Mouse (Mus musculus) forebrain, embryonic 14.5 days (tissue): ENCODE measurements at regions not wholly inside any gene's neighbourhood (a gene's known extent, or its start where the extent isn't known, plus 50 kb on each side); places are given as distances from the start of the nearest gene placed in this dataset.
"Not testable (repeated sequence)": the region's sequence is repeated elsewhere in the genome, so short reads cannot be mapped to it uniquely, and the experiment has no call there.

ENCODE experiments used
- ATAC-seq: fragments of 200-750 bp; cut with Nextera tagmentation; 2 replicates; pipeline ENCODE4 v1.8.0; 2017; ENCODE audit warnings: mild to moderate bottlenecking, moderate library complexity
- DNase-seq: peaks from one replicate; pipeline ENCODE4 v3.0.0-alpha.2; 2015; ENCODE audit warnings: low spot score
- H3K27ac ChIP-seq: fragments of 300-500 bp; sonication (generic); 2 replicates; pipeline ENCODE4 v1.5.1; 2014; ENCODE audit warnings: low read depth, mild to moderate bottlenecking, control low read depth, low read length, moderate library complexity
- H3K27me3 ChIP-seq: fragments of 300-500 bp; sonication (generic); replicated peaks from 2 replicates; pipeline ENCODE4 v1.6.1; 2014; ENCODE audit warnings: low read length, control low read depth, mixed read lengths; ENCODE audit not compliant: control insufficient read depth, insufficient read depth
- H3K36me3 ChIP-seq: fragments of 300-500 bp; sonication (generic); 2 replicates; pipeline ENCODE4 v1.6.1; 2014; ENCODE audit warnings: low read length, control low read depth; ENCODE audit not compliant: control insufficient read depth, insufficient read depth
- H3K4me1 ChIP-seq: fragments of 300-500 bp; sonication (generic); 2 replicates; pipeline ENCODE4 v1.6.1; 2014; ENCODE audit warnings: antibody characterized with exemption, low read length, control low read depth; ENCODE audit not compliant: control insufficient read depth, insufficient read depth
- H3K4me2 ChIP-seq: fragments of 300-500 bp; sonication (generic); 2 replicates; pipeline ENCODE4 v1.6.1; 2014; ENCODE audit warnings: mild to moderate bottlenecking, control low read depth, low read length
- H3K4me3 ChIP-seq: fragments of 300-500 bp; sonication (generic); 2 replicates; pipeline ENCODE4 v1.5.1; 2014; ENCODE audit warnings: low read depth, low read length, control low read depth
- H3K9ac ChIP-seq: fragments of 300-500 bp; sonication (generic); 2 replicates; pipeline ENCODE4 v1.6.1; 2014; ENCODE audit warnings: mild to moderate bottlenecking, low read length, control low read depth, moderate library complexity
- H3K9me3 ChIP-seq: fragments of 300-500 bp; sonication (generic); replicated peaks from 2 replicates; pipeline ENCODE4 v1.6.1; 2016; ENCODE audit warnings: low read length, control low read depth, mixed read lengths; ENCODE audit not compliant: control insufficient read depth
- WGBS: fragments of 180-500 bp; shearing (Covaris S2); extraction: QIAGEN DNeasy Blood & Tissue Kit; methylation state at CpG from one replicate; pipeline ENCODE4 v1.1.7; 2014; 5-methylcytosine and 5-hydroxymethylcytosine counted together

- not testable (repeated sequence) for ATAC-seq, H3K4me3 ChIP-seq, H3K27me3 ChIP-seq, H3K9ac ChIP-seq, H3K4me2 ChIP-seq, H3K36me3 ChIP-seq, H3K27ac ChIP-seq, H3K9me3 ChIP-seq
- peaks cover 29% of the 10 kb centered on the region for H3K4me1 ChIP-seq
- 63% methylated on average over 1 of the region's 1 CpGs for WGBS
- DNase-seq, result peak; percentile 47
Observed at GRCm38 (mm10) chr17:13654606-13655005, 105.7 kb upstream of the Afdn start.

- no peak overlapping the region for H3K9ac ChIP-seq
- no peaks in the 10 kb centered on the region for H3K27me3 ChIP-seq
- ATAC-seq (0 out of 2 replicates have a peak, but pooled peaks have one; percentile 15), DNase-seq (no peak)
- peaks cover 29% of the 10 kb centered on the region for H3K4me1 ChIP-seq
- no peaks in the 10 kb centered on the region for H3K36me3 ChIP-seq
- peak overlapping the region; percentile 83; the same call in 1 of the 2 replicates for H3K27ac ChIP-seq
- H3K4me3 ChIP-seq, result no peak overlapping the region
- H3K4me2 ChIP-seq, result peak overlapping the region; percentile 32
- WGBS, result 19% methylated on average over 3 of the region's 3 CpGs
- H3K9me3 ChIP-seq, result no peaks in the 10 kb centered on the region
Observed at GRCm38 (mm10) chr17:13656065-13656464, 104.3 kb upstream of the Afdn start.

- Histone ChIP-seq H3K27ac (peak overlapping the region; percentile 83), H3K9me3 (no peaks in the 10 kb centered on the region), H3K9ac (peak overlapping the region; percentile 38; the same call in 1 of the 2 replicates), H3K4me3 (no peak overlapping the region), H3K27me3 (no peaks in the 10 kb centered on the region), H3K36me3 (no peaks in the 10 kb centered on the region), H3K4me2 (peak overlapping the region; percentile 32), H3K4me1 (peaks cover 29% of the 10 kb centered on the region)
- DNase-seq (peak; percentile 66), ATAC-seq (peak; percentile 57)
- WGBS, result 2% methylated on average over 11 of the region's 15 CpGs
Observed at GRCm38 (mm10) chr17:13656485-13657181, 103.7 kb upstream of the Afdn start.

- Histone ChIP-seq H3K4me2 (peak overlapping the region; percentile 32), H3K4me3 (no peak overlapping the region), H3K27ac (peak overlapping the region; percentile 83), H3K4me1 (peaks cover 29% of the 10 kb centered on the region), H3K9ac (peak overlapping the region; percentile 38; the same call in 1 of the 2 replicates), H3K36me3 (no peaks in the 10 kb centered on the region), H3K9me3 (no peaks in the 10 kb centered on the region), H3K27me3 (no peaks in the 10 kb centered on the region)
- no peak for ATAC-seq
- DNase-seq, result no peak
- 30% methylated on average over 10 of the region's 10 CpGs for WGBS
Observed at GRCm38 (mm10) chr17:13657182-13657562, 103.2 kb upstream of the Afdn start.

GRCm38 (mm10) chr17:13657656-13658292 is 102.6 kb upstream of the Afdn start:
- Histone ChIP-seq H3K36me3 (no peaks in the 10 kb centered on the region), H3K27me3 (no peaks in the 10 kb centered on the region), H3K4me3 (no peak overlapping the region), H3K4me1 (peaks cover 29% of the 10 kb centered on the region), H3K4me2 (no peak overlapping the region), H3K9me3 (no peaks in the 10 kb centered on the region), H3K9ac (no peak overlapping the region; the same call in 1 of the 2 replicates), H3K27ac (peak overlapping the region; percentile 83)
- 12% methylated on average over 9 of the region's 9 CpGs for WGBS
- ATAC-seq (peak; percentile 69), DNase-seq (peak; percentile 72)

GRCm38 (mm10) chr17:13658321-13658978 is 101.9 kb upstream of the Afdn start:
- WGBS, result 23% methylated on average over 3 of the region's 3 CpGs
- Histone ChIP-seq H3K9ac (no peak overlapping the region; the same call in 1 of the 2 replicates), H3K9me3 (no peaks in the 10 kb centered on the region), H3K4me2 (no peak overlapping the region), H3K4me1 (peaks cover 29% of the 10 kb centered on the region), H3K27ac (peak overlapping the region; percentile 83), H3K4me3 (no peak overlapping the region), H3K36me3 (no peaks in the 10 kb centered on the region), H3K27me3 (no peaks in the 10 kb centered on the region)
- ATAC-seq, result peak; percentile 21
- DNase-seq, result peak; percentile 42

GRCm38 (mm10) chr17:13659103-13659502 is 101.2 kb upstream of the Afdn start:
- DNase-seq (no peak), ATAC-seq (no peak)
- H3K4me2 ChIP-seq, result no peak overlapping the region
- H3K9ac ChIP-seq, result no peak overlapping the region
- H3K4me1 ChIP-seq, result peaks cover 29% of the 10 kb centered on the region
- WGBS, result 13% methylated on average over 8 of the region's 8 CpGs
- no peaks in the 10 kb centered on the region for H3K9me3 ChIP-seq
- H3K4me3 ChIP-seq, result no peak overlapping the region
- H3K27ac ChIP-seq, result peak overlapping the region; percentile 45; the same call in 1 of the 2 replicates
- H3K27me3 ChIP-seq, result no peaks in the 10 kb centered on the region
- no peaks in the 10 kb centered on the region for H3K36me3 ChIP-seq

- WGBS, result 73% methylated on average over 4 of the region's 4 CpGs
- ATAC-seq, result no peak
Observed at GRCm38 (mm10) chr17:13659943-13660342, 100.4 kb upstream of the Afdn start.

More at GRCm38 (mm10) chr17:13659943-13660342, 100.4 kb upstream of the Afdn start:
- no peak for DNase-seq
- Histone ChIP-seq H3K27ac (no peak overlapping the region), H3K4me2 (no peak overlapping the region), H3K4me1 (peaks cover 29% of the 10 kb centered on the region), H3K27me3 (no peaks in the 10 kb centered on the region), H3K36me3 (no peaks in the 10 kb centered on the region), H3K4me3 (no peak overlapping the region), H3K9ac (no peak overlapping the region), H3K9me3 (no peaks in the 10 kb centered on the region)
